Mouse (Mus musculus) liver, embryonic 14.5 days (tissue): ENCODE data around the gene Gzme.

Source experiments
- CTCF ChIP-seq: IDR thresholded peaks from 2 replicates; pipeline ENCODE4 v1.5.1; 2016; ENCODE audit warnings: antibody characterized with exemption, low read depth, control low read depth
- EP300 ChIP-seq: IDR thresholded peaks from 2 replicates; pipeline ENCODE4 v1.6.1; 2016; ENCODE audit warnings: antibody characterized with exemption, low read depth

- TF ChIP-seq EP300 (no peak), CTCF (no peak)
Observed at GRCm38 (mm10) chr14:56097597-56097996, 22.8 kb downstream of the Gzme start.
